Mouse (Mus musculus) cerebellum, postnatal 36 days (tissue): Measurements from ENCODE around the gene Reg2.
"Not testable (repeated sequence)": the region's sequence is repeated elsewhere in the genome, so short reads cannot be mapped to it uniquely, and the experiment has no call there.

Experiments
- DNase-seq, 2 experiments: peaks; one replicate each; pipeline ENCODE4 v3.0.0; 2021 to 2022; ENCODE audit warnings: mixed read lengths in 2 of 2

Reg2 gene

DNA sequence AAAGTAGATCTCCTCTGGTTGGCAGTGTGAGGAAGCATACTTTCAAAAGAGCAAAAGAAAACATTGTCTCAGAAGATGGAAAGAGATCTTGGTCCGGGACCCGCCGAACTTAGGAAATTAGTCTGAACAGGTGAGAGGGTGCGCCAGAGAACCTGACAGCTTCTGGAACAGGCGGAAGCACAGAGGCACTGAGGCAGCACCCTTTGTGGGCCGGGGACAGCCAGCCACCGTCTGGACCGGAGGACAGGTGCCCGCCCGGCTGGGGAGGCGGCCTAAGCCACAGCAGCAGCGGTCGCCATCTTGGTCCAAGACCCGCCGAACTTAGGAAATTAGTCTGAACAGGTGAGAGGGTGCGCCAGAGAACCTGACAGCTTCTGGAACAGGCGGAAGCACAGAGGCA, at the start of gene Reg2:
Gene Reg2, plus strand, starts transcription at position 301 of the 400 bp plus-strand sequence.
- not testable (repeated sequence) for DNase-seq

DNA sequence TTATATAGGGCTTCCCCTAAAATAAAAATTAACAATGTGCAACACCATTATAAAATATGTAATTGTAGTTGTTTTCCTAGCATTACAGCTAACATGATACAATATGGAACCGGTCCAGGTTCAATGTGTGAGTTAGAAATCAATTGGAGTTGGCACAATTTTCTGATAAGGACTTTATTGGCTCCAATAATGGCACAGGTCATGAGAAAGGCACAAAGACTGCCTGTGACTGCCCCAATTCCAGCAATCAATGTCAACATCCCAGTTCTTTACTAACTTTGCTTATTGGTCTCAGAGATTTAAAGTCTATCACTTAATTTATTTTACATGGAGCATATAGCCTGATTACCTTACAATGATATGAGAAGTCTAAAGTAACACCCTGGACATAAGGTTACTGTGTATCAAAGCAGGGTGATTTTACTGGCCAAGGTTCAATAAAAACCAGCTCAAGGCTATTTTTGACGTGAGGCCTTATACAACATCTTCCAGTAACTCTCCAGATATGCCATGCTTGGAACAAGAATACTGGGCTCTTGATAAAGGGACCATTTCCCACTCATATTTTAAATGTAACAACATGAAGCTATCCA, 33.4 kb upstream of the Reg2 start:
- DNase-seq = no peak

- no peak for DNase-seq
Observed at GRCm38 (mm10) chr6:78370357-78370756, 25.1 kb upstream of the Reg2 start, which contains the start of gene Reg3b. Gene Reg3b, plus strand, starts transcription at chr6:78370657.

DNA sequence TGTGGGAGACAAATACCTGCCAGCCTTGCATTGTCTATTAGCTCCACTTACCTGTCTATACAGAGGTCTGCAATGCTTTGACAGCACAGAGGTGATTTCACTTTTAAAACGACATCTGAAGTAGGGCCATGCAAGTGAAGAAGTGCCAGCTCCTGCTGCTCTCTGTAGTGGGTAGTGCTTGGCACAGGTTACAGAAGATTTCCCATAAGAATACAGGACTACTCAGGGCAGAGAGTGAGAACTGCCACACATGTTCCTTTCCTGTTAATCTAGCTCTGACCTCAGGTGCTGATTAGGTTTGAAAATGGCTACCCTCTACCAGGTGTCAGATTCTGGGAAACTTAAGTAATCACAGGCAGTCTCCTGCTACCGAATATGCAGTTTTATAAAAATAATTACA, 16.7 kb upstream of the Reg2 start, which contains the start of gene Reg3d:
Gene Reg3d, minus strand, starts transcription at position 101 of the 400 bp plus-strand sequence.
- no peak for DNase-seq

- DNase-seq = no peak
Observed at GRCm38 (mm10) chr6:78380409-78380808, 15.0 kb upstream of the Reg2 start, which contains the start of gene Reg3a. Gene Reg3a, plus strand, starts transcription at chr6:78380709.

DNA sequence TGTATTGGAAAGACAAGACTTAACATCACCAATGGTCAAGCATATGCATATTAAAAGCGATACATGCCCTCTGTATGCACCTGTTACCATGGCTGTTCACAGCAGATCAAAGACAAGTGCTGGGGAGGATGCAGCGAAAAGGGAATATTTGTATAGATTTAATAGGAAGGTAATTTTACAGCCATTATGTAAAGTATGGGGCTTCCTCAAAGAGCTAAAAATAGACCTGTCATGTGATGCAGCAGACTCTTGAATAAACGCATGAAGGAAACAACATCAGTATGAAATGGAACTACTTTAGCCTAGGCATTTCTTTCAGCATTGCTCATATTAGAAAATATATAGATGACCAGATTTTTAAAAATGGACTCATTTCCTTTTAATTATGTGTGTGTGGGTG, 9.8 kb upstream of the Reg2 start:
- DNase-seq = no peak

DNA sequence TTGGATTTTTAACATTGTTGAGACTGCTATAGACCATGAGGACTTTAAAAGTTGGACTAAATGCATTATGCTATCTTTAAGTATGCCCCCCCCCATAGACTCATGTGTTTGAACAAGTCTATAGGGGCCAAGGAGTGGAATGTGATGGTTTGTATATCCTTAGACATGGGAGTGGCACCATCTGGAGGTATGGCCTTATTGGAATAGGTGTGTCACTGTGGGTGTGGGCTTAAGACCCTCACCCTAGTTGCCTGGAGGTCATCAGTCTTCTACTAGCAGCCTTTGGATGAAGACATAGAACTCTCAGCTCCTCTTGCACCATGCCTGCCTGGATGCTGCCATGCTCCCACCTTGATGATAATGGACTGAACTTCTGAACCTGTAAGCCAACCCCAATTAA, 27.0 kb downstream of the Reg2 start, which contains the start of gene Reg1:
Gene Reg1, plus strand, starts transcription at position 301 of the 400 bp plus-strand sequence.
- DNase-seq = not testable (repeated sequence)

DNA sequence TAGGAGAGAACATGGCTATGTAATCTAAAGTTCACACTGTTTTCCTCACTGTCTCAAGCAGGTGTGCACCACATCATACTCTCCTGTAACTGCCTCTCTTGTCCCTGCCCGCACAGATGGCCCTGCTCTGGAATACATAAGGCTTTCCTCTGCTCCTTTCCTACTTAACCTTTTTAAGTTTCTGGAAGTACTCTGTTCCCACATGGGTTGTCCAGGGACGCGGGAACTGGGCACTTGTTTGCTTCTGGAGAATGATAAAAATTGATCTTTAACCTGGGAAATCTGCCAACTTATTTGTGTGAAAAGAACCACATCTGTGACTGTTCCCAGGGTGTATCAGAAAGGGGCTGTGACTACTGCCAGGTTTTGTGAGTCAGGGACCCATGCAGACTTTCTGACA, 30.1 kb downstream of the Reg2 start:
- DNase-seq = no peak

DNA sequence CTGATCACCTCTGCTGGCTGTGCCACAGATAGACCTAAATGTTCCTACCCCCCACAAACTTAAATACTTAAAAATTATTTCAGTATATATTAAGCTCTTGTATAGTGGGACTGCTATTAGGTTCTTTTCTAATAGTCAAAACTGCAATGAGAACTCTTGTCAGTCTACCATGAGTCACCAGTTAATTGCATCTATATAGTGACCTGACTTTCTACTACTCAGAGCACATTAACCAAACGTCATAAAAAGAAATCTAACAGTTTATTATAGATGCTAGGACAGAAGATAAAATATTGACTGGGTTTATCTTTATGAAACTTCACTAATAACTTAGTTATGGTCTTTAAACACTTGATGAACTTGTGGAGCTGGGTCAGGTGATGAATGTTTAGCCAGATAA, 51.8 kb downstream of the Reg2 start:
- no peak for DNase-seq

- no peak for DNase-seq
Observed at GRCm38 (mm10) chr6:78448409-78448808, 53.0 kb downstream of the Reg2 start.

DNA sequence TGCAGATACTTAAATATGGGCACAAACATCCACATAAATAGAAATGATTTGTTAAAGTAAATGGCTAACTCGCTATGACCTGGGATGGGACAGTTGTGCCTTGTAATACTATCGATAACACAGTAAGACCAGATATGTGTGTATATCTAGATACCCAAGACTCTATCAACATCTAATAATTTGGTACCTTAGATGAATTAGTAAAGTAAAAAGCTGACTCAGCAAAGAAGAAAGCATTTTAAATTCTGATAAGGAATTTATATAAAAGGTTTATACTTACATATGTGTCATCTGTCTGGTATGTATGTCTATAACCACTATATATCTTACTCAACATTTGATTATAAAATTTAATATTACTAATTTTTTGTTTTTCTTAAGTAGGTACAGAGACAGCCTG, 57.4 kb downstream of the Reg2 start:
- DNase-seq = no peak
